Mouse (Mus musculus) E14TG2a.4 (cell line): Measurements from ENCODE around the gene 2610528A11Rik.
A peak's percentile ranks its signal among the peaks of the same experiment; 100 is the strongest.
"Not testable (repeated sequence)": the region's sequence is repeated elsewhere in the genome, so short reads cannot be mapped to it uniquely, and the experiment has no call there.

ENCODE experiments used
- H3K27me3 ChIP-seq: 2 replicates; pipeline ENCODE4 v1.6.1; 2014; ENCODE audit warnings: low read length, control low read depth; ENCODE audit not compliant: insufficient read depth
- H3K36me3 ChIP-seq: 2 replicates; pipeline ENCODE4 v1.6.1; 2014; ENCODE audit warnings: low read length, control low read depth; ENCODE audit not compliant: insufficient read depth
- H3K4me1 ChIP-seq: replicated peaks from 2 replicates; pipeline ENCODE4 v1.6.1; 2014; ENCODE audit warnings: low read depth, low read length, control low read depth
- H3K4me3 ChIP-seq: replicated peaks from 2 replicates; pipeline ENCODE4 v1.5.1; 2014; ENCODE audit warnings: mild to moderate bottlenecking, low read length
- H3K9me3 ChIP-seq: 2 replicates; pipeline ENCODE4 v1.6.1; 2014; ENCODE audit warnings: low read length, control low read depth
- CTCF ChIP-seq: conservative IDR thresholded peaks from 2 replicates; pipeline ENCODE4 v1.5.1; 2014; ENCODE audit warnings: low read length
- NANOG ChIP-seq: IDR thresholded peaks from 2 replicates; pipeline ENCODE4 v1.6.1; 2014; ENCODE audit warnings: borderline replicate concordance, low read length, mixed read lengths
- POU5F1 ChIP-seq: IDR thresholded peaks from 2 replicates; pipeline ENCODE4 v1.6.1; 2014; ENCODE audit warnings: low read length, borderline replicate concordance

The 2610528A11Rik gene

GRCm38 (mm10) chr14:37113922-37114321 lies at the start of gene 2610528A11Rik:
Gene 2610528A11Rik, minus strand, starts transcription at chr14:37114022.
- Histone ChIP-seq H3K4me3 (no peak within 1 kb of the TSS), H3K4me1 (no peaks in the 10 kb centered on the region), H3K9me3 (no peaks in the 10 kb centered on the region), H3K27me3 (no peaks in the 10 kb centered on the region), H3K36me3 (peaks cover 20% of the 10 kb centered on the region)
- no peak for TF ChIP-seq NANOG
- no peak for TF ChIP-seq CTCF
- no peak for TF ChIP-seq POU5F1

GRCm38 (mm10) chr14:37163277-37163956 lies 49.6 kb upstream of the 2610528A11Rik start:
- Histone ChIP-seq H3K4me1 (peaks cover 10% of the 10 kb centered on the region; the same call in 1 of the 2 replicates), H3K4me3 (no peak overlapping the region), H3K9me3 (peaks cover 3% of the 10 kb centered on the region; the same call in 1 of the 2 replicates), H3K27me3 (no peaks in the 10 kb centered on the region), H3K36me3 (no peaks in the 10 kb centered on the region)
- no peak for TF ChIP-seq POU5F1
- no peak for TF ChIP-seq CTCF
- TF ChIP-seq NANOG, result no peak

- Histone ChIP-seq H3K4me3 (no peak overlapping the region), H3K36me3 (no peaks in the 10 kb centered on the region), H3K4me1 (no peaks in the 10 kb centered on the region), H3K9me3 (peaks cover 50% of the 10 kb centered on the region), H3K27me3 (no peaks in the 10 kb centered on the region)
- TF ChIP-seq CTCF (no peak), POU5F1 (no peak), NANOG (no peak)
Measured at GRCm38 (mm10) chr14:37154391-37154790, 40.6 kb upstream of the 2610528A11Rik start.

DNA sequence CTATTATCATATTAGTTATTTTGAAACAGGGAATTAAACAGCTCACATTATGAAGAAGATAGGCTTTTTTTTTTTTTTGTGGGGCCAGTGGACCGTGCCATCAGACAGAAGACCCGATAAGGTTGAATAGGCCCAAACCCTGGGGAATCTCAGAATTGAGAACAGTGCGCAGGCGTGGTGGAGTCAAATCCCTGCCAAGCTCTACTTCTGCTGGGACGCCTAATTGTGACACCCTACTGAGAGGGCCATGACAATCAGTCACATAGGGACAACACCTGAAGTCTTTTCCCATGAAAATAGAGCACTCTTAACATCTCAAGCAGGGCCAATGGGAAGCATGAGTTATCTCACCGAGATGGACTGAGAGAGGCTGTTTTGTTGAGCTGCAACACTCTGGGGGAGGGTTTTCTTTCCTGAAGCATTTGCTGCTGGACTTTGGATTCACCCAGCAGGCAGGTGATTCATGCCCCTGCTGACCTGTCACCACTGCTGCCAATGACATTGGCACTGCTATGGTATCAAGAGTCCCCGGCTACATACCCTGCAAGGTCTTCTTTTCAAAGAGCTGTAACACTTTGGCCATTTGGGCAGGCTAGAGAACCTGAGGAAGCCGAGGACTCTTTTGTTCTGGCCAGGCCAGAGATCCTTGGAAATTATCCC lies 25.4 kb upstream of the 2610528A11Rik start:
- Histone ChIP-seq H3K4me1 (no peaks in the 10 kb centered on the region), H3K4me3 (no peak overlapping the region), H3K9me3 (peaks cover 2% of the 10 kb centered on the region; the same call in 1 of the 2 replicates), H3K36me3 (no peaks in the 10 kb centered on the region), H3K27me3 (no peaks in the 10 kb centered on the region)
- TF ChIP-seq NANOG (no peak), POU5F1 (no peak), CTCF (no peak)

DNA sequence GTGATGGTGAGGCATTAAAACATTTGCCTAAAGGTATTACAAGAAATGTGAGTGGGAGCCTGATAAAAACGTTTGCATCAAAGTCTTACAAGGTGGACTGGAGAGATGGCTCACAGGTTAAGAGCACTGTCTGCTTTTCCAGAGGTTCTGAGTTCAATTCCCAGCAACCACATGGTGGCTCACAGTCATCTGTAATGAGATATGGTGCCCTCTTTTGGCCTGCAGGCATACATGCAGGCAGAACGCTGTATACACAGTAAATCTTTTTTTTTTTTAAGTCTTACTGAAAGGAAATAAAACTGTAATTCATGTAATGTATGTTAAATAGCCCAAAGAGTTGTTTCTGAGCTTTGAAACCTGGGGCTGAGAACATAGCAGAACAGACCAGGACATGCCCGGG lies 23.8 kb upstream of the 2610528A11Rik start:
- peaks cover 14% of the 10 kb centered on the region for H3K4me1 ChIP-seq
- H3K9me3 ChIP-seq, H3K36me3 ChIP-seq, H3K27me3 ChIP-seq, H3K4me3 ChIP-seq: not testable (repeated sequence)

DNA sequence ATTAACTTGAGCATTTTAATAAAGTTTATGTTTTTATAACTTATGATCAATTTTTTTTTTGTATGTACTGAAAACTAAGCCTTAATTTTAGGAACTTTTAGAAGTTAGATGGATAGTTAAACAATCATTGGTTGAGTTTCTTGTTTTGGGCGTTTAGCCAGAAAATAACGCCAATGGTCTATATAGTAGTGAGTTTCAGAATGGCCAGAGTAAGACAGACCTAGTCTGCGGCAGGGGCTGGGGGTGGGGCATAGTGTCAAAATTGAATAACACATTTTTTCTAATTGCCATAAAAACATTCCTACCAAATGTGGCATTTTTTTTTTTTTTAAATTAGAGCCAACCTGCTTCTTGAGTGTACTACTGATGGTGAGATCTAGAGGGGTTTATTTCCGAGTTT lies 22.3 kb upstream of the 2610528A11Rik start:
- Histone ChIP-seq H3K36me3 (peaks cover 25% of the 10 kb centered on the region), H3K4me3 (peak overlapping the region; percentile 96)
- no peak for TF ChIP-seq NANOG
- no peak for TF ChIP-seq POU5F1
- TF ChIP-seq CTCF, result no peak

DNA sequence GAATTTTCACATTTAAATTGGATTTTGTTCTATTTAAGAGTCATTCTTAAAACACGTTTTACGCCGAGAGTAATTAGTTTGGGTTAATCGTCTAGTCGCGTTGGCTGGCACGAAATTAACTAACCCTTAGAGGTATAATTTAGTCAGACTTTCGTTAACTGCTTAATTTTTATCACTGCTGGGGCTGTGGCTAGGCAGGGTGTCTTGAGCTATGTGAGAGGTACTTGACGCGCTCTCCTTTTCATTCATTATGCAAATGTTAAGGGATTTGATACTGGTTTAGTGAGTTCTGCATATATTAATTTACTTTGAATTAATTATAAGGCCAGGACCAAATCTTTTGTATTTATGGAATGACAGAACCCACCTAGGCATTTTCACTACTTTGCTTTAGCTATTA lies 21.8 kb upstream of the 2610528A11Rik start:
- no peaks in the 10 kb centered on the region for H3K9me3 ChIP-seq
- no peak for TF ChIP-seq POU5F1
- no peak for TF ChIP-seq NANOG
- no peak for TF ChIP-seq CTCF
- peaks cover 14% of the 10 kb centered on the region for H3K4me1 ChIP-seq
- peak overlapping the region; percentile 96 for H3K4me3 ChIP-seq
- H3K36me3 ChIP-seq, result peaks cover 29% of the 10 kb centered on the region
- no peaks in the 10 kb centered on the region for H3K27me3 ChIP-seq

More for the DNA sequence above, 22.3 kb upstream of the 2610528A11Rik start:
- Histone ChIP-seq H3K27me3 (no peaks in the 10 kb centered on the region), H3K9me3 (no peaks in the 10 kb centered on the region), H3K4me1 (peaks cover 14% of the 10 kb centered on the region)

GRCm38 (mm10) chr14:37135127-37135593 lies 21.3 kb upstream of the 2610528A11Rik start, which contains the start of gene Ghitm:
Gene Ghitm, minus strand, starts transcription at chr14:37135272.
- peaks cover 14% of the 10 kb centered on the region for H3K4me1 ChIP-seq
- H3K4me3 ChIP-seq, result peak within 1 kb of the TSS; percentile 96
- H3K9me3 ChIP-seq, result no peaks in the 10 kb centered on the region
- TF ChIP-seq CTCF, result no peak
- TF ChIP-seq NANOG, result no peak
- TF ChIP-seq POU5F1, result no peak
- H3K36me3 ChIP-seq, result peaks cover 34% of the 10 kb centered on the region
- H3K27me3 ChIP-seq, result no peaks in the 10 kb centered on the region
